Mouse (Mus musculus) stomach, postnatal 0 days (tissue): ENCODE results near the gene Il1rap. TPM values are rescaled to one million over a fixed set of nuclear protein-coding genes. Genes with fewer than 3 reads are reported as not detected.

ENCODE experiments used
- ATAC-seq: fragments of 200-750 bp; cut with Nextera tagmentation; 2 replicates; pipeline ENCODE4 v1.8.0; 2017; ENCODE audit not compliant: low FRiP score, low TSS enrichment
- DNase-seq: peaks from one replicate; pipeline ENCODE4 v3.0.0-alpha.2; 2016; ENCODE audit warnings: low spot score
- H3K27ac ChIP-seq: fragments of 300-500 bp; sonication (generic); replicated peaks from 2 replicates; pipeline ENCODE4 v1.5.1; 2014; ENCODE audit warnings: mild to moderate bottlenecking, control low read depth
- H3K27me3 ChIP-seq: fragments of 300-500 bp; sonication (generic); 2 replicates; pipeline ENCODE4 v1.6.1; 2014; ENCODE audit warnings: low read length; ENCODE audit not compliant: control insufficient read depth, insufficient read depth
- H3K36me3 ChIP-seq: fragments of 300-500 bp; sonication (generic); 2 replicates; pipeline ENCODE4 v1.6.1; 2014; ENCODE audit warnings: low read length, mixed read lengths; ENCODE audit not compliant: control insufficient read depth, insufficient read depth
- H3K4me1 ChIP-seq: fragments of 300-500 bp; sonication (generic); replicated peaks from 2 replicates; pipeline ENCODE4 v1.6.1; 2014; ENCODE audit warnings: antibody characterized with exemption; ENCODE audit not compliant: control insufficient read depth, insufficient read depth
- H3K4me2 ChIP-seq: fragments of 300-500 bp; sonication (generic); replicated peaks from 2 replicates; pipeline ENCODE4 v1.6.1; 2014; ENCODE audit warnings: low read depth, mild to moderate bottlenecking, control low read depth, moderate library complexity
- H3K4me3 ChIP-seq: fragments of 300-500 bp; sonication (generic); 2 replicates; pipeline ENCODE4 v1.5.1; 2014; ENCODE audit warnings: low read depth, low read length, control low read depth
- H3K9ac ChIP-seq: fragments of 300-500 bp; sonication (generic); 2 replicates; pipeline ENCODE4 v1.6.1; 2014; ENCODE audit warnings: mild to moderate bottlenecking, low read length, control low read depth, mixed read lengths
- H3K9me3 ChIP-seq: fragments of 300-500 bp; sonication (generic); 2 replicates; pipeline ENCODE4 v1.6.1; 2016; ENCODE audit warnings: low read length; ENCODE audit not compliant: control insufficient read depth
- CTCF ChIP-seq: IDR thresholded peaks from 2 replicates; pipeline ENCODE4 v1.5.1; 2016; ENCODE audit warnings: antibody characterized with exemption, low read depth, mild to moderate bottlenecking, moderate library complexity
- EP300 ChIP-seq: optimal IDR thresholded peaks from 2 replicates; pipeline ENCODE3; 2016; ENCODE audit warnings: antibody characterized with exemption
- WGBS: fragments of 180-500 bp; shearing (Covaris S2); extraction: QIAGEN DNeasy Blood & Tissue Kit; methylation state at CpG from one replicate; pipeline ENCODE4 v1.1.7; 2014; 5-methylcytosine and 5-hydroxymethylcytosine counted together
- polyA plus RNA-seq: library from polyadenylated mRNA; unstranded; fragments of >200 nt; fragmentation: Nextera tagmentation; extraction: Ambion mirVana; gene quantifications from 2 replicates; pipeline ENCODE4 v1.2.1, GENCODE M21; 2015

Gene Il1rap
- polyA plus RNA-seq, 1 experiment from 2014 or later: 4.4 TPM

DNA sequence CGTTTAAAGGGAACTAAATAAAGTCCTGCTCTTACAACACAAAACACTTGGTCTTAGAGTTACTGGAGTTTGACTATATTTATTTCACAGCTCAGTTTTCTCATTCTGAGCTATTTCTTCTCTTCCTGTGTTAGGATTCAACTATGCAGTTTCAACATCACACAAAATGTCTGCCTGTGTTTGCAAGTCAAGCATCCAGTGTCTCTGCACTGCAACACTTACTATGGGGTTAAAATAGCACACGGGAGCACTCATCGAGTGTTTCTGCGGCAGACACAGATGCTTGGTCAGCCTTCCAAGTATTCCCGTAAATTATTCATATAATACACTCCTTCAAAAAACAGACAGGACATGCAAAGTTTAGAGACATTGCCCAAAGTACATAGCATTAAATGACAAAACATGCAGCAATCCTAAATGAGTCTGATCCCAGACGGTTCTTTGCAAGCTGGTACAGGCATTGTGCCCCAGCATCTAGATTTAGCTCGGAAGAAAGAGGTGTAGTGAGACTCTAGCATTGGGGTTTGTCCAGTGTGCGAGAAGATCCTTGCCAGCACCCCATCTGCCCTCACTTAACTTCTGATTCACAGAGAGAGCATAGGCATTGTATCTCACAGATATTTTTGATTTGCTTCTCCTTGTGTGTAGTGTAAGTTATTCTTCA is 119.1 kb downstream of the Il1rap start:
- 65% methylated on average over 8 of the region's 8 CpGs for WGBS
- TF ChIP-seq CTCF (no peak), EP300 (no peak)

DNA sequence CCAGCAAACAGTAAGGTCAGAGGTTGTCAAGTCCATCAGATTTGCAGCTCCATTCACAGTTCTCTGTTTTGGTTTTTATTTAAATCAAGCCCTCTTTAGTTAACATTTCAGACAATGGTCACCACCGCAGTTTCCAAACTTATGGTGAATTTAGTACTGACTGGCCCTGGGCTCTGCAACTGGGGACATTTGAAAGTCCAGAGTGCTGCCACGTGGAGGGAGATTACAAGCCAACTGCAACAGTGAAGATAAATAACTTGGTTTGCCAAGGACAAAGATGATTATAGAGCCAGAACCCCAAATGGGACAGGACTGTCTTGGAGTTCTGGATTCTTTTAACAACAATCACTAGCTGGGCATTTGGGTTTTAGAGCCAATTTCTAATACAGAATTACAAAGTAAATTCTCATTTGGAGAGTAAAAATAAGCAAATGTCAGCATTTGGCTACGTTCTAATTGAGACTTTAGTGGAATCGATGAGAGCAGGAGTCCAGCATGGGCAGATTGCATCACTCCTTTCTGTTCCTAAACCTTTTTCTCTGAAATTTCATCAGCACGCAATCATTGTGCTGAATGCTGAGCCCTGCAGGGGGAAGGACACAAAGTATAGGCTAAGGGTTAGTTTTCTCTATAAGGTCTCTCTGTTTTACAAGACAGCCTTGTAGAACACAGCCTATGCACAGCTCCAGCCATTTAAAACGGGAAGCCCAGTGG is 124.3 kb downstream of the Il1rap start:
- H3K9me3 ChIP-seq: no peaks in the 10 kb centered on the region
- no peak overlapping the region for H3K9ac ChIP-seq
- no peak overlapping the region for H3K4me3 ChIP-seq
- DNase-seq (no peak), ATAC-seq (no peak)
- 57% methylated on average over 6 of the region's 6 CpGs for WGBS
- H3K4me2 ChIP-seq: no peak overlapping the region
- no peaks in the 10 kb centered on the region for H3K27me3 ChIP-seq
- H3K36me3 ChIP-seq: no peaks in the 10 kb centered on the region
- TF ChIP-seq EP300: no peak
- TF ChIP-seq CTCF: no peak
- H3K4me1 ChIP-seq: no peaks in the 10 kb centered on the region
- no peak overlapping the region for H3K27ac ChIP-seq

More for the DNA sequence above, 119.1 kb downstream of the Il1rap start:
- no peak overlapping the region for H3K9ac ChIP-seq
- H3K4me1 ChIP-seq: no peaks in the 10 kb centered on the region
- ATAC-seq (no peak), DNase-seq (no peak)
- no peak overlapping the region for H3K4me2 ChIP-seq
- H3K27ac ChIP-seq: no peak overlapping the region
- H3K4me3 ChIP-seq: no peak overlapping the region
- H3K36me3 ChIP-seq: no peaks in the 10 kb centered on the region
- H3K27me3 ChIP-seq: no peaks in the 10 kb centered on the region
- no peaks in the 10 kb centered on the region for H3K9me3 ChIP-seq

DNA sequence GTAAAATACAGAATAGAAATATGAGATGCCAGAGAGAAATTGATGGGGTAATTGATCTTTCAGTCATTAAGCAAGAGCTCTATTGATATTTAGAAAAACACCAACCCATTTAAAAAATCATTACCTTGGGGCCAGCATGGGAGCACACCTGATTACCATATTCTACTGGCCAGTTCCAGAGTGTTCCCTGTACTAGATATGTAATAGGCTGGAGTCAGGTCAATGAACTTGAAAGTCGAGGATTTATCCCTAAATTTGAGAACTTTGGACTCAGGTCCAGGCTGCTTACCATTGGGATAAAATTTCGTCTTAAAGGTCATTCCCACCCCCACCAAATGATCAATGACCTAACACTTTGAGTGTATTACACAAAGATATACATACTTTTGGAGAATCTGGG is 125.0 kb downstream of the Il1rap start:
- Histone ChIP-seq H3K9me3 (no peaks in the 10 kb centered on the region), H3K27ac (no peak overlapping the region), H3K4me1 (no peaks in the 10 kb centered on the region), H3K9ac (no peak overlapping the region), H3K4me3 (no peak overlapping the region), H3K4me2 (no peak overlapping the region), H3K36me3 (no peaks in the 10 kb centered on the region), H3K27me3 (no peaks in the 10 kb centered on the region)
- ATAC-seq (no peak), DNase-seq (no peak)
- TF ChIP-seq CTCF: no peak
- TF ChIP-seq EP300: no peak
- WGBS: 73% methylated on average over 2 of the region's 2 CpGs

DNA sequence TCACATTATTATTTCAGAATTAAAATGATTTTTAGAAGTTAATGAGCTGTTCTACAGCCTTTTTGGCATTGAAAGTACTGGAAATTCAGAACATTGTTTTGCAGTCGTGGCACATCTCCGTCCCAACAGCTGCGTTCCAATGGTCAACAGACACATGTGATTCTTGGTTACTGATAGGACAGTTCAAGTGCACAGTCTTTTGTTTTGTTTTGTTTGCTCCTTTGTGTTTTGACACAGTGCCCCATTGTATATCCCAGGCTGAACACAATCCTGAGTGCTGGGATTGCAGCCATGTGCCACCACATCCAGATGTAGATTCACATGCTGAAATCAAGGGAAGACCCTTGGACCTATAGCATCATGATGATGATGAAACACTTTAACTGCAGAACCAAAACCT is 129.4 kb downstream of the Il1rap start:
- Histone ChIP-seq H3K4me3 (no peak overlapping the region), H3K9ac (no peak overlapping the region), H3K9me3 (no peaks in the 10 kb centered on the region), H3K36me3 (no peaks in the 10 kb centered on the region), H3K27me3 (no peaks in the 10 kb centered on the region), H3K27ac (no peak overlapping the region), H3K4me1 (no peaks in the 10 kb centered on the region), H3K4me2 (no peak overlapping the region)
- no peak for TF ChIP-seq EP300
- DNase-seq (no peak), ATAC-seq (no peak)
- 78% methylated on average over 3 of the region's 3 CpGs for WGBS

DNA sequence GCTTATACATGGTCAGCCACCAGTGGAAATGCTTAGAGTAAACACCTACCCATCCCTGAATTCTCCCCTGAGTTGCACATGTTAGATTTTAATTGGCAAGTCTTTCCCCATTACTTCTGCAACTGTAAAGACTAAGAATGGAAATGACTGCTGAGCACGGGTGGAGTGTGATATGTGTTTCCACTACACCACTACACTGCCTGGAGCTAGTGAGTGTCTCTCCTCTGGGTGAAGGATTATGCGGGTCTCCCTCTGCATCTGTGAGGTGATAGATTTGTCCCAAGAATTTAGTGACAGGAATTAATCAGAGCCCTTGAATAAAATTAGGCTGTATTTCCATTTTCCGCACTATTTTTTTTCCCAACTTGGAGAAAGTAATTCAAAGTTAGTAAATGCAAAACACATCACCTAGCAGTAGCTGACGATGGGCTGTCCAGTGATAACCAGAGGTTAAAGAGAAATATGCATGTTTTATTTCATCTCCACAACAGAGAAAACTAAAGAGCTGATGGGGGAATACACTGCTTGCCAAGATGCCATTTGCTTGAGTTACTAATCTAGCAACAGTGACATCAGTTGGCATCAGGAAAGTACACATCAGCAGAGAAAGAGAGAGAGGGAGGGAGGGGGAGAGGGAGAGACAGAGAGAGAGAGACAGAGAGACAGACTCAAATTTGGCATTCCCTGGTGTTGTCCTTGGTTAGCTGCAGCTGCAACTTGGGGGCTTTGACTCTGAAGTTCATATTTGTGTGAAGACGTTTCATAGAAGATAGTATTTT is 132.2 kb downstream of the Il1rap start:
- Histone ChIP-seq H3K4me2 (no peak overlapping the region), H3K4me3 (no peak overlapping the region), H3K4me1 (no peaks in the 10 kb centered on the region), H3K27ac (no peak overlapping the region), H3K9me3 (no peaks in the 10 kb centered on the region), H3K9ac (no peak overlapping the region), H3K36me3 (no peaks in the 10 kb centered on the region), H3K27me3 (no peaks in the 10 kb centered on the region)
- TF ChIP-seq EP300 (no peak), CTCF (no peak)
- WGBS: 78% methylated on average over 5 of the region's 5 CpGs
- no peak for ATAC-seq
- no peak for DNase-seq
